Comparison of ENCODE assay signal across 27 mouse cellular contexts in genomic region chr19:11447238-11447637, GRCm38 (mm10). TPM values are rescaled to one million over a fixed set of nuclear protein-coding genes. Genes with fewer than 3 reads are reported as not detected.
DNase-seq lines count a peak whose midpoint lies in the region; ATAC-seq and TF ChIP-seq lines count a peak whose summit lies in the region.
"Had no signal": no experiment of that assay in that cellular context is flagged by ENCODE, and none has a peak within 500 bp of the region (broad histone marks: within the 10 kb centered on the region; RNA-seq: fewer than 3 reads in every experiment).

No protein-coding gene starts in this region.

- TF ChIP-seq POLR2A in spleen, adult 2 months (IDR thresholded peaks at IDR 0.05; ENCODE audit: low read depth, low read length): no peak
- TF ChIP-seq POLR2A in small intestine, adult 2 months (IDR thresholded peaks at IDR 0.05; ENCODE audit: low read depth, low read length): no peak

- H3K4me3 ChIP-seq in spleen, adult 2 months (ENCODE audit: extremely low read depth, insufficient read depth, insufficient read length): peak overlapping the region; percentile 28
- H3K4me3 ChIP-seq in small intestine, adult 2 months (ENCODE audit: low read depth, low read length): no peak overlapping the region
- H3K4me3 ChIP-seq: heart, embryonic 13.5 days had no signal

- ATAC-seq in activated CD4-positive, CD25-positive, alpha-beta regulatory T cell, adult 4 months: peak; percentile 32
- ATAC-seq: hindbrain, embryonic 16.5 days; Patski had no signal

- peak overlapping the region; percentile 88 for H3K27ac ChIP-seq in spleen, adult 2 months (ENCODE audit: insufficient read depth, low read length)
- peak overlapping the region; percentile 41 for H3K27ac ChIP-seq in small intestine, adult 2 months (ENCODE audit: insufficient read depth, low read depth, low read length)
- H3K27ac ChIP-seq: heart, embryonic 13.5 days had no signal

- no peak for DNase-seq in spleen, adult 2 months (ENCODE audit: low read depth in 1 of 2, low spot score in 2 of 2)
- no peak for DNase-seq in spleen, postnatal 4 days (ENCODE audit: low spot score in 2 of 2)
- DNase-seq in induced T-regulatory cell, adult 2 months (ENCODE audit: low read depth): peak; percentile 73
- DNase-seq in natural killer cell, adult 2 months (ENCODE audit: low spot score in 2 of 2): no peak
- no peak for DNase-seq in right cerebral cortex, adult 18-20 months
- no peak for DNase-seq in layer of hippocampus, postnatal 10 days (ENCODE audit: low spot score in 2 of 2)
- DNase-seq: adrenal gland, postnatal 10 days; cerebellum, adult 11-12 months; cerebellum, postnatal 14 days; heart, adult 11 months; heart, postnatal 36 days; kidney, adult 11 months; layer of hippocampus, postnatal 36 days; lung, adult 18-20 months; midbrain, embryonic 14.5 days; right cerebral cortex, postnatal 4 days had no signal

- 5% methylated on average over 2 of the region's 2 CpGs for WGBS in spleen, adult 2 months
- 72% methylated on average over 2 of the region's 2 CpGs for WGBS in small intestine, adult 2 months

- H3K27me3 ChIP-seq in spleen, adult 2 months (ENCODE audit: control insufficient read depth, insufficient read depth, low read length): no peaks in the 10 kb centered on the region
- no peaks in the 10 kb centered on the region for H3K27me3 ChIP-seq in small intestine, adult 2 months (ENCODE audit: control insufficient read depth, insufficient read depth, low read length)
- H3K27me3 ChIP-seq: heart, embryonic 13.5 days had no signal

- no peaks in the 10 kb centered on the region for H3K36me3 ChIP-seq in spleen, adult 2 months (ENCODE audit: control insufficient read depth, insufficient read depth, low read length)
- no peaks in the 10 kb centered on the region for H3K36me3 ChIP-seq in small intestine, adult 2 months (ENCODE audit: control insufficient read depth, insufficient read depth, low read length)
- H3K36me3 ChIP-seq: heart, embryonic 13.5 days had no signal

- no peak for TF ChIP-seq CTCF in spleen, adult 2 months (IDR thresholded peaks at IDR 0.05; ENCODE audit: extremely low read depth, insufficient read depth, insufficient read length, insufficient replicate concordance)
- TF ChIP-seq CTCF in small intestine, adult 2 months (IDR thresholded peaks at IDR 0.05; ENCODE audit: extremely low read depth, insufficient read length, insufficient replicate concordance, low read depth, low read length): no peak

- H3K4me1 ChIP-seq in spleen, adult 2 months (ENCODE audit: control insufficient read depth, insufficient read depth, insufficient read length): peaks cover 2% of the 10 kb centered on the region
- no peaks in the 10 kb centered on the region for H3K4me1 ChIP-seq in small intestine, adult 2 months (ENCODE audit: control insufficient read depth, insufficient read depth, insufficient read length, low read length)
- H3K4me1 ChIP-seq: heart, embryonic 13.5 days had no signal

RNA-seq across cellular contexts. Expression of gene Ms4a4b, which starts 3.9 kb away (rescaled TPM):
- 44.9 and 62.0 TPM in 2 replicates for polyA plus RNA-seq in spleen, adult 2 months (2012; rRNA removed)
- polyA plus RNA-seq in activated CD4-positive, CD25-positive, alpha-beta regulatory T cell, adult 4 months (2017; shearing (Covaris generic)): 1,000 to 10,000 TPM; 2,094 to 2,461 TPM
- 0.60 and 0.63 TPM in 2 replicates for polyA plus RNA-seq in small intestine, adult 2 months (2012; rRNA removed)
- not detected for total RNA-seq in layer of hippocampus, postnatal 10 days (2021)
- total RNA-seq: ES-E14; gastrocnemius, adult 8-10 months; layer of hippocampus, postnatal 36 days had no signal
- polyA plus RNA-seq: C2C12; forebrain, embryonic 11.5 days; heart, embryonic 13.5 days; hindbrain, embryonic 16.5 days; midbrain, embryonic 14.5 days had no signal

RNA-seq across cellular contexts. Expression of gene Ms4a6c, which starts 21.9 kb away (rescaled TPM):
- polyA plus RNA-seq in spleen, adult 2 months (2012; rRNA removed): 8.9 and 12.2 TPM in 2 replicates
- 10 to 100 TPM; 12.5 to 13.3 TPM for polyA plus RNA-seq in activated CD4-positive, CD25-positive, alpha-beta regulatory T cell, adult 4 months (2017; shearing (Covaris generic))
- 1.1 and 1.6 TPM in 2 replicates for polyA plus RNA-seq in small intestine, adult 2 months (2012; rRNA removed)
- total RNA-seq in layer of hippocampus, postnatal 10 days (2021): 1 to 10 TPM; 1.8 to 2.0 TPM
- total RNA-seq: ES-E14 had no signal
- polyA plus RNA-seq: C2C12, Patski had no signal

RNA-seq across cellular contexts. Expression of gene Gm8369, which starts 38.5 kb away (rescaled TPM):
- polyA plus RNA-seq in spleen, adult 2 months (2012; rRNA removed): 35.9 and 38.1 TPM in 2 replicates
- polyA plus RNA-seq in activated CD4-positive, CD25-positive, alpha-beta regulatory T cell, adult 4 months (2017; shearing (Covaris generic)): 100 to 1,000 TPM; 497 to 564 TPM
- 0.28 and 0.82 TPM in 2 replicates for polyA plus RNA-seq in small intestine, adult 2 months (2012; rRNA removed)
- 1 to 10 TPM; 1.1 to 1.4 TPM for total RNA-seq in layer of hippocampus, postnatal 10 days (2021)
- total RNA-seq: ES-E14; gastrocnemius, adult 8-10 months had no signal
- polyA plus RNA-seq: C2C12; forebrain, embryonic 11.5 days; heart, embryonic 13.5 days; hindbrain, embryonic 16.5 days; kidney, embryonic 16.5 days; midbrain, embryonic 14.5 days; Patski had no signal

RNA-seq across cellular contexts. Expression of gene Ms4a4c, which starts 42.7 kb away (rescaled TPM):
- polyA plus RNA-seq in spleen, adult 2 months (2012; rRNA removed): 8.5 and 9.4 TPM in 2 replicates
- 10 to 100 TPM; 51.6 to 56.7 TPM for polyA plus RNA-seq in activated CD4-positive, CD25-positive, alpha-beta regulatory T cell, adult 4 months (2017; shearing (Covaris generic))
- polyA plus RNA-seq in small intestine, adult 2 months (2012; rRNA removed): 0.27 and 0.51 TPM in 2 replicates
- total RNA-seq in layer of hippocampus, postnatal 10 days (2021): not detected
- total RNA-seq: ES-E14; gastrocnemius, adult 8-10 months; layer of hippocampus, postnatal 36 days; left cerebral cortex, postnatal 25 days had no signal
- polyA plus RNA-seq: C2C12; forebrain, embryonic 11.5 days; Patski had no signal

Comparison
In these comparisons a context has a peak if more than half of its experiments do, and no peak if none do; other contexts are left out.
1. RNA of gene Ms4a4b, which starts 3.9 kb away (polyA plus RNA-seq): 2,094 to 2,461 TPM in activated CD4-positive, CD25-positive, alpha-beta regulatory T cell, adult 4 months and 44.9 to 62.0 TPM in spleen, adult 2 months; 0.60 to 0.63 TPM in small intestine, adult 2 months; every median in the first group is over 10 times any median in the second.
2. RNA of gene Gm8369, which starts 38.5 kb away (polyA plus RNA-seq): 497 to 564 TPM in activated CD4-positive, CD25-positive, alpha-beta regulatory T cell, adult 4 months and 35.9 to 38.1 TPM in spleen, adult 2 months; 0.28 to 0.82 TPM in small intestine, adult 2 months; every median in the first group is over 10 times any median in the second.